Mouse (Mus musculus) neural tube, embryonic 11.5 days (tissue): ENCODE results near the gene 1500011B03Rik. TPM values are rescaled to one million over a fixed set of nuclear protein-coding genes. Genes with fewer than 3 reads are reported as not detected.
"Not testable (repeated sequence)": the region's sequence is repeated elsewhere in the genome, so short reads cannot be mapped to it uniquely, and the experiment has no call there.

Experiments
- ATAC-seq: fragments of 200-750 bp; cut with Nextera tagmentation; 2 replicates; pipeline ENCODE4 v1.8.0; 2017; ENCODE audit warnings: moderate number of reproducible peaks, mild to moderate bottlenecking, moderate TSS enrichment, moderate library complexity; ENCODE audit not compliant: insufficient read depth, low FRiP score, low TSS enrichment
- DNase-seq: peaks from one replicate; pipeline ENCODE4 v3.0.0-alpha.2; 2015; ENCODE audit warnings: low spot score
- H3K27ac ChIP-seq: fragments of 300-500 bp; sonication (generic); 2 replicates; pipeline ENCODE4 v1.5.1; 2014; ENCODE audit warnings: low read depth, mild to moderate bottlenecking, low read length
- H3K27me3 ChIP-seq: fragments of 300-500 bp; sonication (generic); 2 replicates; pipeline ENCODE4 v1.6.1; 2014; ENCODE audit warnings: mild to moderate bottlenecking, low read length, mixed read lengths; ENCODE audit not compliant: control insufficient read depth, insufficient read depth
- H3K36me3 ChIP-seq: fragments of 300-500 bp; sonication (generic); 2 replicates; pipeline ENCODE4 v1.6.1; 2014; ENCODE audit warnings: mild to moderate bottlenecking, low read length, moderate library complexity, mixed read lengths; ENCODE audit not compliant: control insufficient read depth, insufficient read depth
- H3K4me1 ChIP-seq: fragments of 300-500 bp; sonication (generic); 2 replicates; pipeline ENCODE4 v1.6.1; 2014; ENCODE audit warnings: low read length, mixed read lengths; ENCODE audit not compliant: control insufficient read depth, insufficient read depth
- H3K4me2 ChIP-seq: fragments of 300-500 bp; sonication (generic); 2 replicates; pipeline ENCODE4 v1.6.1; 2014; ENCODE audit warnings: low read depth, mild to moderate bottlenecking, moderate library complexity
- H3K4me3 ChIP-seq: fragments of 300-500 bp; sonication (generic); 2 replicates; pipeline ENCODE4 v1.5.1; 2014; ENCODE audit warnings: low read depth, low read length
- H3K9ac ChIP-seq: fragments of 300-500 bp; sonication (generic); 2 replicates; pipeline ENCODE4 v1.6.1; 2014; ENCODE audit warnings: mild to moderate bottlenecking, low read length
- H3K9me3 ChIP-seq: fragments of 300-500 bp; sonication (generic); 2 replicates; pipeline ENCODE4 v1.6.1; 2016; ENCODE audit warnings: low read length; ENCODE audit not compliant: control insufficient read depth
- WGBS: fragments of 180-500 bp; shearing (Covaris S2); extraction: QIAGEN DNeasy Blood & Tissue Kit; methylation state at CpG from one replicate; pipeline ENCODE4 v1.1.7; 2014; 5-methylcytosine and 5-hydroxymethylcytosine counted together
- polyA plus RNA-seq: library from polyadenylated mRNA; unstranded; fragments of >200 nt; fragmentation: Nextera tagmentation; extraction: Ambion mirVana; gene quantifications from 2 replicates; pipeline ENCODE4 v1.2.1, GENCODE M21; 2014

The 1500011B03Rik gene
- 162 TPM in 2 replicates for polyA plus RNA-seq

DNA sequence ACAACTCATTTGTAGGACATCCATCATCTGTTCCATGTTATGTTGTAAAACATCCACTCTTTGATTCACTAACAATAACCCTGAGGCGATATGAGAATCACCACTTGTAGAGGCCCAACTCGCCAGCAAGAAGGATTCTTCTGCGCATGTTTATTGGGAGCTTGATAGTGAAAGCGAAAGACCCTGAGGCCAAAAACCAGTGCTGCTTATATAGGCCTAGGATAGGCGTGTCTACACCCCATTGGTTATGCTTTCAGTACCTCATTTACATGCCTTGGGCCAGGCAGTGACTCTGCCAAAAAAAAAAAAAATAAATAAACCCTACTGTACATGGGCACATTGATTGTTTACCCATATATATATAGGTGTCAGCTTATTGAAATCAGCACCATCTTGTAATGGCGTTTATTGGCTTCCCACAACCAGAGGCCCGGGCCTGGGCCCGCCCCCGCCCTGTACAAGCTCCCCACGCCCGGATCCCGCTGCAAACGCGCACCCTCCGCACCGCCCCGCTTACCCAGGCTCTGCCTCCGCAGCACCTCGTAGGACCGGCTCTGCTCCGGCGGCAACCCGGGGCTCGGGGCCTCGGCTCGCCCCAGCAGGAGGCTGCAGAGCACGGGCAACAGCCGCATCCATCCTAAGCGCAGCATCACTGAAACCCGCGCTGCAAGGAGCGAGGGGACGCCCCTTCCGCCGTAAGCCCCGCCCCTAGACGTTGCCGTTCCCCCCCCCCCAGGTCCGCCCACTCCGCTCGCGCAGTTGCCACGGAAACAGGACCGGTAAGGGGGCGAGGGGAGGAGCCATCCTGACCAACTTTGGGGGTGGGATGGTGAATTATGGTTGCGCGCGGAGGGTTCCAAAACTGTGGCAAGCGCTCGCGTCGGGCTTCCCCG lies at the start of gene 1500011B03Rik:
Gene 1500011B03Rik (minus strand): TSS at position 673 of the 893 bp plus-strand sequence.
- DNase-seq = peak; percentile 90
- 8% methylated on average over 49 of the region's 53 CpGs for WGBS
- H3K9me3 ChIP-seq = no peaks in the 10 kb centered on the region; the same call in 1 of the 2 replicates
- peak within 1 kb of the TSS; percentile 74 for H3K27ac ChIP-seq
- peak; percentile 82 for ATAC-seq
- H3K36me3 ChIP-seq = no peaks in the 10 kb centered on the region
- peak within 1 kb of the TSS; percentile 76 for H3K4me3 ChIP-seq
- no peaks in the 10 kb centered on the region for H3K27me3 ChIP-seq
- 0 out of 2 replicates have a peak, but pooled peaks cover 2% of the 10 kb centered on the region for H3K4me1 ChIP-seq
- peak within 1 kb of the TSS; percentile 71 for H3K9ac ChIP-seq
- H3K4me2 ChIP-seq = peak within 1 kb of the TSS; percentile 54

DNA sequence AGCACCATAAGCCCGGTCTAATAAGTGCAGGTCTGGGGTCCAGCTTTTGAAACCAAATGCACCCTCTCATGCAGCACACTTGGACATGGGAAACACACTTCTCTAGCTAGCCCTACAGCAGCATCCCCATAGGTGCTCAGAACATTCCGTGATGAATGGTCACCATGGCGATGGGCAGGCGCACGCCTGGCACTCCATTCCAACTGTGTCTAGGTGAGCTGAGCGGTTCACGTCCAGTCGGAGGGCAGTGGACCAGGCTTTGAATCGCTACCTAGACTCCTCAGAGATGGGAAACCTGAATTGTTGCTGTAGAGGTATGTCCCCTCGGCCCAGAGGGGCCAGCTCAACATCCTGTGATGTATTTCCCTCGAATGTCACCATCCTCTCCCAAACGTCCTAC lies 42.0 kb upstream of the 1500011B03Rik start:
- Histone ChIP-seq H3K9ac (no peak overlapping the region), H3K4me2 (no peak overlapping the region), H3K4me1 (no peaks in the 10 kb centered on the region), H3K4me3 (no peak overlapping the region), H3K27me3 (no peaks in the 10 kb centered on the region), H3K27ac (no peak overlapping the region), H3K36me3 (no peaks in the 10 kb centered on the region), H3K9me3 (peaks cover 3% of the 10 kb centered on the region; the same call in 1 of the 2 replicates)
- no peak for ATAC-seq
- no peak for DNase-seq
- WGBS = 90% methylated on average over 12 of the region's 12 CpGs

DNA sequence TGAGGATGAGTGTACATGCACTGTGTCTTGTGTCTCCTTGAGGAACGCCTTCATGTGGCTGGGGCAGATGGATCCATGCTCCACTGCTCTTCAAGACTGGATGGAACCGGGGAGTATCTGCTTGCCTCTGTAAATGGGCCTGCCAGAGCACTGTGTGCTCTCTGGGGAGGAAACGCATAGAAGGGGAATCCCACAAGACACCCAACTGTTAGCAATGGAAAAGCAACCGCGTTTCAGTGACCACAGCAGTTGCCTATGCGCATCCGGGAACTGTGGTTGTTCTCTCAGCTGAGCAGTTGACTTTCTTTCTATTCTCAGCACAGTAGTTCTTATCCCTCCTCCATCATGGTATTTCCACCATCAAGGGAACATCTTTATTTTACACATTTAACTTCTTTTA lies 41.5 kb upstream of the 1500011B03Rik start:
- 78% methylated on average over 7 of the region's 7 CpGs for WGBS
- no peak overlapping the region for H3K9ac ChIP-seq
- no peak overlapping the region for H3K4me2 ChIP-seq
- no peaks in the 10 kb centered on the region for H3K36me3 ChIP-seq
- H3K27me3 ChIP-seq = no peaks in the 10 kb centered on the region
- DNase-seq (no peak), ATAC-seq (no peak)
- no peak overlapping the region for H3K27ac ChIP-seq
- H3K4me1 ChIP-seq = no peaks in the 10 kb centered on the region
- peaks cover 3% of the 10 kb centered on the region; the same call in 1 of the 2 replicates for H3K9me3 ChIP-seq
- no peak overlapping the region for H3K4me3 ChIP-seq

DNA sequence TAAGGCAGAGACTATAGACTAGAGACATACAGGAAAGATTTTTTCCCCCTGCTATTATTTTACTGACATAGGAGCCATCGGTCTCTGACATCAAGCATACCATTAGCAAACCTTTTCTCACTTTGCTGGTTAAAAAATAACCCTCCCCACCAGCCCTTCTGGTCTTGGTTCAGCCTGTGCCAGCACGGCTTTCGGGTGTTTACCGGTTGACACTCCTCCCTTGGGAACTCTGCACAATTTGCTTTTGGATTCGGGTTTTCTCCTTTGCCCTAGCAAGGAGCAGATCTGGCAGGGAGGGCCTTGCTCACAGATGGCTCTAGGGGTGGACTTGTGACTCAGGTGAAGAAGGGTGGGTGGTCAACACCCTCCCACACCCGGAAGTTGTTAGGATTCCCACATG lies 38.5 kb upstream of the 1500011B03Rik start:
- ATAC-seq = no peak
- Histone ChIP-seq H3K9me3 (no peaks in the 10 kb centered on the region), H3K4me2 (no peak overlapping the region), H3K4me3 (no peak overlapping the region), H3K27me3 (no peaks in the 10 kb centered on the region), H3K9ac (no peak overlapping the region), H3K36me3 (no peaks in the 10 kb centered on the region), H3K27ac (no peak overlapping the region), H3K4me1 (no peaks in the 10 kb centered on the region)
- no peak for DNase-seq
- WGBS = 77% methylated on average over 6 of the region's 6 CpGs

DNA sequence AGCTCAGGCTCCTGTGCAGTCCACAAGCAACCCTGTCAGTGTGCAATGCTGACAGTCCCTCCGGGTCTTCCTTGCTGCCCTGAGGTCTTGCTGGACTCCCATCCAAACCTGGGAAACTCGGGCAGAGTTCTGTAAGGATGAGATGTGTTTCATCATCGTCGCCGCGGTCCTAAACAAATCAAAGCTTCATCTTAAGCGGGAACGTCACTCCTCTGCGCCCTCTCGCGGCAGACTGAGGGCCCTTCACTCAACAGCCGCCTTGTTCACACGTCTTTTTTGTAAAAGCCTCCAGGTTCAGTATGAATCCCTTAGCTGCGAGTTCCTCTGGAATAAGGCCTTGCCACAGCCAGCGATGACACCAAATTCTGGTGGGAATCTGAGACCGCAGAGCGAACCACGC lies 36.0 kb upstream of the 1500011B03Rik start:
- WGBS = 7% methylated on average over 18 of the region's 18 CpGs
- Histone ChIP-seq H3K4me3 (peak overlapping the region; percentile 27), H3K9me3 (no peaks in the 10 kb centered on the region), H3K4me1 (no peaks in the 10 kb centered on the region), H3K36me3 (no peaks in the 10 kb centered on the region), H3K27ac (no peak overlapping the region), H3K9ac (peak overlapping the region; percentile 53), H3K4me2 (peak overlapping the region; percentile 53), H3K27me3 (no peaks in the 10 kb centered on the region)
- ATAC-seq = no peak
- DNase-seq = peak; percentile 88

DNA sequence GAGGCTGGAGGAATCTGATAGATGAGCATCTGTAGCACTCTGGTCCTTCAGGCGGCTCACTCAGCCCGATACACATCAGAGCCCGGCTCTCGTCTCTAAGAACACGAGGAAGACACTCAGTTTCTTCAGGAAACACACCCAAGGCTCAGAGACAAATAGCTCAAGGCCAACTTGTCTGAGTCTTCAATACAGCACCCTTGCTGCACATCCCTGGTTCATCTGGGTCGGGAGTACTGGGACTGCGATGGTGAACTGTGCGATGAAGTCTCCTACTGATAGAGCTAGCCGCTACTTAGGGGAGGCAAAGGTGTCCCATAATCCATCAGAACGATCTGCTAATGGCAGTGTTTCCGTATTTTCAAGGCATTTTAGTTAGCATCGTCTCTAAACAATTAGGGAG lies 35.3 kb upstream of the 1500011B03Rik start, which contains the start of gene Gm9936:
Gene Gm9936 (minus strand): TSS at position 101 of the 400 bp plus-strand sequence.
- Histone ChIP-seq H3K27me3 (no peaks in the 10 kb centered on the region), H3K4me2 (peak within 1 kb of the TSS; percentile 53), H3K4me3 (peak within 1 kb of the TSS; percentile 27), H3K4me1 (no peaks in the 10 kb centered on the region), H3K27ac (no peak within 1 kb of the TSS), H3K9ac (peak within 1 kb of the TSS; percentile 53), H3K9me3 (no peaks in the 10 kb centered on the region), H3K36me3 (no peaks in the 10 kb centered on the region)
- 82% methylated on average over 12 of the region's 12 CpGs for WGBS
- DNase-seq = no peak
- ATAC-seq = no peak

DNA sequence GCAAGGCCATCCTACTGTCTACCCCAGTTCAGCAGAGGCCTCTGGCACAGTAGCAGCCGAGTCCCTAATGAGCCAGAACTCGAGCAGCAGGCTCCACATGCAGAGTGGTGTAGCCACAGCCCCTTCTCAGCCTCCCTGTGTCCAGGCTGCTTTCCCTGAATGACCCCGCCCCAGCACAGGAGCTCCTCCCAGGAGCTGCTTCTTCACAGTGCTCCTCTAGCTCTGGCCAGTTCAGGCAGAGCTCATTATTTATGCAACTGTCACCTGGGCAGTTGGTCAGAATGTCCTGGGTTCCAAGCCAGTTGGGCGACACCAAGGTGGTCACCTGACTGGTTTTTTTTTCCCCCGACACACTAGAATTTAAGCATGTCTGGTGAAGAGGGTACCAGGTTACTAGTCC lies 30.1 kb upstream of the 1500011B03Rik start, which contains the start of gene 4930519G04Rik:
Gene 4930519G04Rik (plus strand): TSS at position 301 of the 400 bp plus-strand sequence.
- not testable (repeated sequence) for H3K36me3 ChIP-seq, DNase-seq, H3K4me3 ChIP-seq, H3K9me3 ChIP-seq, H3K9ac ChIP-seq, H3K4me2 ChIP-seq, H3K27me3 ChIP-seq, ATAC-seq, H3K27ac ChIP-seq, H3K4me1 ChIP-seq
- WGBS = 79% methylated on average over 3 of the region's 5 CpGs

DNA sequence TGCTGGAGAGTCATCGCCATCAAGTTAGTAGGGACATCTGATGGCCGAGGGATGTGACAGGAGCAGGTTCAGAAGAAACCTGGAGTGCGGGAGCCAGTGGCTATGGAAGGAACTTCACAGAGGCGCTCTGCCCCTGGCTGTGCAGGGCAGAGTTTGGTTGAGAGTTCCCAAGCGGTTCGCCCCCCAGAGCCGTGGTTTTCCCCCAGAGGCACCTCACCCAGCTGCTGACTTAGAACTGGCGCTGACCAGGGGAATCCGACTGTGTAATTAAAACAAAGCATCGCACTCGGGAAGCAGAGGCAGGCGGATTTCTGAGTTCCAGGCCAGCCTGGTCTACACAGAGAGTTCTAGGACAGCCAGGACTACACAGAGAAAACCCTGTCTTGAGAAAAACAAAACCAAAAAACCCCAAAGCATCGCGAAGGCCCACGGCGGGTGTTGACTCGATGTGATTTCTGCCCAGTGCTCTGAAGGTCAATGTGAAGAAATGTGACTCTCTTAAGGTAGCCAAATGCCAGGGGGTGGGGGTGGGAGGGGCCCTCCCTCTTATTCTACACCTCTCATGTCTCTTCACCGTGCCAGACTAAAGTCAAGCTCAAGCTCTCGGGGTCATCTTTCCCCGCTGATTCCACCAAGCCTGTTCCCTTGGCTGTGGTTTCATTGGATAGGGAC lies 28.4 kb upstream of the 1500011B03Rik start:
- Histone ChIP-seq H3K9me3 (no peaks in the 10 kb centered on the region), H3K4me2 (no peak overlapping the region), H3K27me3 (no peaks in the 10 kb centered on the region), H3K9ac (no peak overlapping the region), H3K36me3 (no peaks in the 10 kb centered on the region), H3K4me1 (no peaks in the 10 kb centered on the region), H3K4me3 (no peak overlapping the region), H3K27ac (no peak overlapping the region)
- 87% methylated on average over 19 of the region's 20 CpGs for WGBS
- DNase-seq (no peak), ATAC-seq (no peak)
